In the genomic region with DNA sequence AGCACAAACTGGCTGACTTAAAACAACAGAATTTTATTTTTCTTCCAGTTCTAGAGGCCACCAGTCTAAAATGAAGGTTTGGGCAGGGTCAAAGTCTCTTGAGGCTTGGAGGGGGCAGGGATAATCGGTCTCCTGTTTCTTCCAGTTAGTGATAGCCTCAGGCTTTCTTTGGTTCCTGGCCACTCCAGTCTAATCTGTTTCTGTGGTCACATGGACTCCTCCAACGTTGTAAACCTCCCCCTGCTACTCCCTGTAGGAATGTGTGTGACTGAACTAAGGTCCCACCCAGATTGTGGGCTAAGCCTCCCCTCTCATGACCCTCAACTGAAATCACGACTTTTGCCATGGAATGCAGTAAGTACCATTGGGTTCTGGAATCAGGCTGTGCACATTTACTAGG, we compare ENCODE assay signal across 16 mouse cellular contexts. TPM values are rescaled to one million over a fixed set of nuclear protein-coding genes. Genes with fewer than 3 reads are reported as not detected.
DNase-seq lines count a peak whose midpoint lies in the region; ATAC-seq and TF ChIP-seq lines count a peak whose summit lies in the region.
"Had no signal": no experiment of that assay in that cellular context is flagged by ENCODE, and none has a peak within 500 bp of the region (broad histone marks: within the 10 kb centered on the region; RNA-seq: fewer than 3 reads in every experiment).

No protein-coding gene starts in this region.

- peak overlapping the region; percentile 88 for H3K27ac ChIP-seq in gastrocnemius, adult 2 months
- H3K27ac ChIP-seq in lung, postnatal 0 days (ENCODE audit: low read length), result no peak overlapping the region
- H3K27ac ChIP-seq: layer of hippocampus, adult 2 months had no signal

- WGBS in lung, postnatal 0 days, result 22% methylated on average over 3 of the region's 3 CpGs

- H3K4me3 ChIP-seq in gastrocnemius, adult 2 months, result no peak overlapping the region
- no peak overlapping the region for H3K4me3 ChIP-seq in lung, postnatal 0 days (ENCODE audit: low read depth, low read length)
- H3K4me3 ChIP-seq: layer of hippocampus, adult 2 months had no signal

- no peak overlapping the region for H3K9ac ChIP-seq in lung, postnatal 0 days (replicated peaks; ENCODE audit: low read depth)
- H3K9ac ChIP-seq: liver, postnatal 0 days had no signal

- no peaks in the 10 kb centered on the region for H3K4me1 ChIP-seq in lung, postnatal 0 days (ENCODE audit: insufficient read depth, low read depth, low read length)

- H3K27me3 ChIP-seq in lung, postnatal 0 days (replicated peaks; ENCODE audit: insufficient read depth, low read length), result no peaks in the 10 kb centered on the region

- TF ChIP-seq EP300 in lung, postnatal 0 days (IDR thresholded peaks at IDR 0.05), result no peak

- ATAC-seq in lung, postnatal 0 days, result peak; percentile 54; the same call in 1 of the 2 replicates
- ATAC-seq in granulocyte monocyte progenitor cell, adult 5-6 weeks (replicated peaks; ENCODE audit: poor library complexity, severe bottlenecking), result no peak
- ATAC-seq: forebrain, embryonic 16.5 days; hindbrain, embryonic 16.5 days; liver, postnatal 0 days had no signal

- intact Hi-C loops in gastrocnemius, adult 2 months (cut with DNase I), result no loop called here

- DNase-seq in gastrocnemius, adult 2 months, result peak; percentile 28
- DNase-seq in gastrocnemius, postnatal 4 days (ENCODE audit: low spot score in 2 of 2), result no peak
- peak; percentile 37 for DNase-seq in lung, postnatal 0 days (ENCODE audit: low spot score)
- DNase-seq in lung, postnatal 10 days, result no peak
- peak; percentile 73 for DNase-seq in kidney, adult 9 months
- DNase-seq in cerebellum, adult 11 months, result no peak
- DNase-seq in testis, postnatal 14 days (ENCODE audit: low spot score), result no peak
- DNase-seq: cerebellum, postnatal 36 days; gastrocnemius, postnatal 36 days; liver, postnatal 0 days; right cerebral cortex, adult 18-20 months; thymus, adult 18-20 months had no signal

- H3K4me2 ChIP-seq in lung, postnatal 0 days (replicated peaks; ENCODE audit: low read depth, low read length), result no peak overlapping the region

- no peaks in the 10 kb centered on the region for H3K36me3 ChIP-seq in lung, postnatal 0 days (ENCODE audit: insufficient read depth, low read length)

- TF ChIP-seq CTCF in gastrocnemius, adult 2 months (IDR thresholded peaks at IDR 0.05), result no peak
- TF ChIP-seq CTCF in lung, postnatal 0 days (IDR thresholded peaks at IDR 0.05), result no peak

- no peaks in the 10 kb centered on the region for H3K9me3 ChIP-seq in lung, postnatal 0 days (ENCODE audit: low read length)

RNA-seq across cellular contexts. Expression of a gene that starts 25.9 kb away (rescaled TPM):
- total RNA-seq in gastrocnemius, adult 2 months (2021), result 100 to 1,000 TPM; 151 to 170 TPM
- 100 to 1,000 TPM; 108 to 129 TPM for total RNA-seq in gastrocnemius, postnatal 4 days (2021)
- 127 and 144 TPM in 2 replicates for polyA plus RNA-seq in lung, postnatal 0 days (2015; fragmentation: Nextera tagmentation; extraction: Ambion mirVana)
- total RNA-seq in granulocyte monocyte progenitor cell, adult 5-6 weeks (2014; fragmentation: Nextera tagmentation), result 78.8 and 118 TPM in 2 replicates
- total RNA-seq in granulocyte monocyte progenitor cell, adult 5-6 weeks (2017), result 152 and 153 TPM in 2 replicates

Comparison
In these comparisons a context has a peak if more than half of its experiments do, and no peak if none do; other contexts are left out.
1. DNase-seq: peak in gastrocnemius, adult 2 months (single experiment), lung, postnatal 0 days (single experiment) and kidney, adult 9 months (single experiment); none in gastrocnemius, postnatal 4 days (0 of 2), lung, postnatal 10 days (single experiment), cerebellum, adult 11 months (single experiment) and testis, postnatal 14 days (single experiment).